Mouse (Mus musculus): ENCODE data around the gene Cfap157. TPM values are rescaled to one million over a fixed set of nuclear protein-coding genes. Genes with fewer than 3 reads are reported as not detected.

Cfap157 gene
- polyA plus RNA-seq, 1 experiment from 2014 or later, result not detected

DNA sequence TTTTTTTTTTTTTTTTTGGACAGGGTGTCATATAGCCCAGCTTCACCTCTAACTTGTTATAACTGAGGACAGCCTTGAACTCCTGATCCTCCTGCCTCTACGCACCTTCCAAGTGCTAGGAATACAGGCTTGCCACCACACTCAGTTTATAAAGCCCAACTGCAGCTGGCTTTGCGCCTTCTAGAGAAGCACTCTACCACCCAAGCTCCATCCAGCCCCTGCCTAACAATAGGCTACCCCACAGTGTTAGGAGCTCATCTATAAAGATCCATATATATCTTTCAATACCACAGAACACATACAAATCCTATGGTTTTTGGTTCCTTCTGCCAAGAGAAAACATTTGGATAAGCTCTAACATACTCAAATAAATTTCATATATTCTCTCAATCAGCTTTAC, 32.3 kb upstream of the Cfap157 start:
- H3K4me3 ChIP-seq (ENCODE audit: low read depth, low read length), result no peak overlapping the region
- no peaks in the 10 kb centered on the region for H3K4me1 ChIP-seq (ENCODE audit: insufficient read depth)
- ATAC-seq (no peak), DNase-seq (no peak)
- no peaks in the 10 kb centered on the region for H3K27me3 ChIP-seq (ENCODE audit: insufficient read depth, low read length)
- H3K27ac ChIP-seq (ENCODE audit: low read depth), result no peak overlapping the region
- TF ChIP-seq CTCF (IDR thresholded peaks at IDR 0.05; ENCODE audit: low read depth), result no peak
- no peak for TF ChIP-seq EP300 (IDR thresholded peaks at IDR 0.05; ENCODE audit: low read depth)
- 92% methylated on average over 2 of the region's 2 CpGs for WGBS (ENCODE audit: insufficient replicate concordance)
- H3K4me2 ChIP-seq (ENCODE audit: low read depth, low read length), result no peak overlapping the region
- 0 out of 2 replicates have a peak, but pooled peaks cover 3% of the 10 kb centered on the region for H3K36me3 ChIP-seq (replicated peaks; ENCODE audit: insufficient read depth, low read length)
- H3K9me3 ChIP-seq (ENCODE audit: low read length), result no peaks in the 10 kb centered on the region
- H3K9ac ChIP-seq (replicated peaks), result no peak overlapping the region

DNA sequence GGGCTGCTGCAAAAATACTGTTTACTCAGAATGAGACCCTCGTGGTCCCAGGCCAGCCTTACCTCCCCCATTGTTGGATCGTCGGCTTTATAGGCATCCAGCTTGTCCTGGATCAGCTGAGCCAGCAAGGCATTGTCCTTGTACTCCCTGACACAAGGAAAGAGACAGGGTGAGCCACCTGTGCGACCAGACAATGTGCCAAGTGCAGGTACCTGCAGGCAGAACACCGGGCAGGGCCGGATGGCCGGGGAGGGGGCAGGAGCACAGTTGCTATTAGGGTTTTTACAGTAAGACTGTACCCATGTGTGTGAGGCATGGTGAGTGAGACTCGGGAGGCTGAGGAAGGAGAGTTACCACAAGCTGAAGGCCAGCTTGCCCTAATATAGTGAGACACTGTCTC, 27.7 kb upstream of the Cfap157 start:
- Histone ChIP-seq H3K9me3 (ENCODE audit: low read length) (no peaks in the 10 kb centered on the region), H3K27ac (ENCODE audit: low read depth) (no peak overlapping the region), H3K27me3 (ENCODE audit: insufficient read depth, low read length) (no peaks in the 10 kb centered on the region), H3K4me1 (ENCODE audit: insufficient read depth) (no peaks in the 10 kb centered on the region), H3K9ac (replicated peaks) (no peak overlapping the region), H3K36me3 (replicated peaks; ENCODE audit: insufficient read depth, low read length) (0 out of 2 replicates have a peak, but pooled peaks cover 3% of the 10 kb centered on the region), H3K4me2 (ENCODE audit: low read depth, low read length) (no peak overlapping the region), H3K4me3 (ENCODE audit: low read depth, low read length) (no peak overlapping the region)
- 77% methylated on average over 8 of the region's 8 CpGs for WGBS (ENCODE audit: insufficient replicate concordance)
- TF ChIP-seq CTCF (IDR thresholded peaks at IDR 0.05; ENCODE audit: low read depth) (no peak), EP300 (IDR thresholded peaks at IDR 0.05; ENCODE audit: low read depth) (no peak)
- no peak for ATAC-seq
- no peak for DNase-seq

DNA sequence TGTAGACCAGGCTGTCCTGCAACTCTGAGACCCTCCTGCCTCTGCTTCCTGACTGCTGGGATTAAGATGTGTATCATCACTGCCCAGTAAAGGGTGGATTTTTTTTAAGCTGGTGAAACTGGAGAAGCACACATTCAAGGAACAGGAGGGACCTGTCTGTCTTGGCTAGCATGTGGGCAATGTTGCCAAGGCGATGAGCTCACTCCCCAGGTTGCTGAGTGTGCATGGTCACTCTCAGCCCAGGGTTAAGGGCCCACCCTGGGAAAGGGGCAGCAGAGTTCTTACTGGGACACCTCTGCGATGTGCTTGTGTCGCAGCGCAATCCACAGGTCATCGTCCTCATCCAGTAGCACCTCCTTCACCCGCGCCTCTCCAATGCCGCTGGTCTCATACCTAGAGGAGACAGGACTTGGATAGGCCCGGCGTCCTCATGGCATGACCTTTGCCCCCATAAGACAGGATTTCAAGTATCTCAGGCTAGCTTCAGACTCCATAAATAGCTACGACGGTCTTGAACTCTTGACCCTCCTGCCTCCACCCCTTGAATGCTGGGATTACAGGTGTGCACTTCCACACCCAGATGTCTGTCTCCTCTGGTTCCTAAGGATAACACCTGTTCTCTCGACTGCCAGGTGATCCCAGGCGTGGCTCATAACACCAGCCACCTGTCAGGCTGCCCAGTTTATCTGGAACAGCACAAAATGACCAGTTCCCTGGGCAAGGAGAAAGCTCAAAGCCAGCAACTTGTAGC, 24.8 kb upstream of the Cfap157 start:
- 86% methylated on average over 14 of the region's 14 CpGs for WGBS (ENCODE audit: insufficient replicate concordance)
- H3K4me3 ChIP-seq (ENCODE audit: low read depth, low read length), result no peak overlapping the region
- no peaks in the 10 kb centered on the region for H3K36me3 ChIP-seq (replicated peaks; ENCODE audit: insufficient read depth, low read length)
- no peaks in the 10 kb centered on the region for H3K27me3 ChIP-seq (ENCODE audit: insufficient read depth, low read length)
- TF ChIP-seq CTCF (IDR thresholded peaks at IDR 0.05; ENCODE audit: low read depth) (no peak), EP300 (IDR thresholded peaks at IDR 0.05; ENCODE audit: low read depth) (no peak)
- ATAC-seq, result no peak
- no peaks in the 10 kb centered on the region for H3K9me3 ChIP-seq (ENCODE audit: low read length)
- H3K27ac ChIP-seq (ENCODE audit: low read depth), result no peak overlapping the region
- no peak overlapping the region for H3K4me2 ChIP-seq (ENCODE audit: low read depth, low read length)
- no peak overlapping the region for H3K9ac ChIP-seq (replicated peaks)
- DNase-seq, result no peak
- no peaks in the 10 kb centered on the region for H3K4me1 ChIP-seq (ENCODE audit: insufficient read depth)

DNA sequence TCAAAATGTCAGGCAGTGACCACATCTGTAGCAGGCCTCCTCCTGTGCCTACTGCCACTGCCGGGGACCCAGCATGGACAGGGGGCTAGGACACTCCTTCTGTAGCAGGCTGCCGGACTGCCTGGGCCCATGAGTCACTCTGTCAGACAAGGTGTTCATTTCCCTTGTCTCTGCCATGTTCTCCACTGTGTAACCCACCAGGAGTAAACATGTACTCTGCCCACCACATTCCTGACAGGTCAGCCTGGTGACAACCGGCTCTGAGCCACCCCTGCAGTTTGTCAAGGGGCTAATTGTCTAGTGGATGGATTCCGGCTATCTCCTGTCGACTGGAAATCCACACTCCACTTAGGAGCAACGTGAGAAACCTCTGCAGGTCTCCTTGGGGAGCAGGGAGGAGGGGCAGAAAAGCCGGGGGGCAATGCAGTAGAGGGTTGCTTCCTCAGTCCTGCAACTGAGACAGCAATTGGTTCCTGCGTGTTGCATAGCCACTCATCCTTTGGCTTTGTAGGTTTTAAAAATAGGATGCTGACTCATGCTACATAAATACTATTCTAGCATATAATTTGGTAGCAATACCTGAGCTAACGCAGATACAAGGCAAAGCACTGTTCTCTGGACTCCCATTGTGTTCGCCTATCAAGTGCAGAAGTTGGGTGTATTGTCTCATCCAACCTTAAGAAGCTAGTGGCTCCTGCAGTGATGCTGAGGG, 14.2 kb upstream of the Cfap157 start:
- Histone ChIP-seq H3K36me3 (replicated peaks; ENCODE audit: insufficient read depth, low read length) (peaks cover 2% of the 10 kb centered on the region; the same call in 1 of the 2 replicates), H3K9ac (replicated peaks) (no peak overlapping the region), H3K27me3 (ENCODE audit: insufficient read depth, low read length) (no peaks in the 10 kb centered on the region), H3K9me3 (ENCODE audit: low read length) (no peaks in the 10 kb centered on the region), H3K4me1 (ENCODE audit: insufficient read depth) (no peaks in the 10 kb centered on the region), H3K27ac (ENCODE audit: low read depth) (no peak overlapping the region), H3K4me2 (ENCODE audit: low read depth, low read length) (no peak overlapping the region), H3K4me3 (ENCODE audit: low read depth, low read length) (no peak overlapping the region)
- no peak for DNase-seq
- TF ChIP-seq CTCF (IDR thresholded peaks at IDR 0.05; ENCODE audit: low read depth), result no peak
- no peak for TF ChIP-seq EP300 (IDR thresholded peaks at IDR 0.05; ENCODE audit: low read depth)
- ATAC-seq, result no peak
- 60% methylated on average over 10 of the region's 10 CpGs for WGBS (ENCODE audit: insufficient replicate concordance)

DNA sequence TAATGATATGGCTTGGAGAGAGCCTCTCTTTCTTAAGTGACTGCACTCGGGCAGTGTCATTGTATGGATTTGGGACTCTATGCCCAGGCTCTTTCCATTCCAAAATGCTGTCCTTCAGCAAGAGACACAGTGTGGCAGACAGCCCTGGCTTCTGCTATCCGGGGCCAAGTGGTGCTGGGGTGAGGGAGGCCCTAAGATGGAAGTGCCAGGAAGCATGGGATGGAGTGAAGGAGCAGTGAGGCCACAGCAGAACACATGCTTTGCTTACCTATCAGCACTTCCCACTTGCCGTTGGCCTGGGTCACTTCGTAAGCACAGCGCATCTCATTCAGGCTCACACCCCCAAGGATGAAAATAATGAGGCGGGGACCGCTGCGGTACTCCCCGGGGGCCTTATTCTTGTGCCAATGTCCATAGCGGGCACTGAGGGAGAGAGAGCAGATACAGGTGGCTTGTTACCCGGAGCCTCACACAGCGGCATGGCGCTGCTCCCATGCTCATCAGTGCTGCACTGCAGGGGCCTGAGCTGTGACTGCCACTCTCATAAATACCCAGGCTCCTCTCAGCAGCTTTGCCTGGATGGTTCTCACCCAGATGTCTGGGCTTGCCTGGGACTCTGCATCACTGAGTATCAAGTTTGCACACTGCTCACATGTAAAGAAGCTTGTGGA, 11.7 kb upstream of the Cfap157 start:
- no peak overlapping the region for H3K4me2 ChIP-seq (ENCODE audit: low read depth, low read length)
- TF ChIP-seq EP300 (IDR thresholded peaks at IDR 0.05; ENCODE audit: low read depth) (no peak), CTCF (IDR thresholded peaks at IDR 0.05; ENCODE audit: low read depth) (no peak)
- H3K36me3 ChIP-seq (replicated peaks; ENCODE audit: insufficient read depth, low read length), result peaks cover 2% of the 10 kb centered on the region; the same call in 1 of the 2 replicates
- no peaks in the 10 kb centered on the region for H3K27me3 ChIP-seq (ENCODE audit: insufficient read depth, low read length)
- no peak overlapping the region for H3K9ac ChIP-seq (replicated peaks)
- no peaks in the 10 kb centered on the region for H3K4me1 ChIP-seq (ENCODE audit: insufficient read depth)
- DNase-seq, result no peak
- H3K27ac ChIP-seq (ENCODE audit: low read depth), result no peak overlapping the region
- ATAC-seq, result no peak
- no peak overlapping the region for H3K4me3 ChIP-seq (ENCODE audit: low read depth, low read length)
- H3K9me3 ChIP-seq (ENCODE audit: low read length), result no peaks in the 10 kb centered on the region
- 88% methylated on average over 13 of the region's 13 CpGs for WGBS (ENCODE audit: insufficient replicate concordance)

DNA sequence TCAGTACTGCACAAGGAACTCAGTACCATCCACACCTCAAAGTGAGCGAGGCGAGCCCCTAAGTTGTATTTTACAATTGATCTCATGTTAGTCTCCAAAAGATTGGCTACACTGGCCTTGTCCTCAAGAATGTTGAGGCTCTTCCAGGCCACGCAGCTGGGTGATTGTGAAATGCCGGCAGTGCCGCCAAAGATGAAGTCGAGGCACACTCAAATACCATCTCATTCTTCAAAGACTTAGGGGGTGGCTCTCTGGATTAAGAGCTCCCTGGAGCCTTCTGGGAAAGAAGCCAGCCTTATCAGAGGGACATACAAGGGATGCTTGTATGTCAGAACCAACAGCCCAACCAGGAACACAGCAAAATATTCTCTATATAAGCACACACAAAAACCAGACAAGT, 7.1 kb upstream of the Cfap157 start:
- DNase-seq (no peak), ATAC-seq (no peak)
- TF ChIP-seq EP300 (IDR thresholded peaks at IDR 0.05; ENCODE audit: low read depth) (no peak), CTCF (IDR thresholded peaks at IDR 0.05; ENCODE audit: low read depth) (no peak)
- H3K4me3 ChIP-seq (ENCODE audit: low read depth, low read length), result no peak overlapping the region
- H3K36me3 ChIP-seq (replicated peaks; ENCODE audit: insufficient read depth, low read length), result no peaks in the 10 kb centered on the region
- no peak overlapping the region for H3K27ac ChIP-seq (ENCODE audit: low read depth)
- no peaks in the 10 kb centered on the region for H3K4me1 ChIP-seq (ENCODE audit: insufficient read depth)
- 69% methylated on average over 6 of the region's 6 CpGs for WGBS (ENCODE audit: insufficient replicate concordance)
- no peaks in the 10 kb centered on the region for H3K9me3 ChIP-seq (ENCODE audit: low read length)
- H3K9ac ChIP-seq (replicated peaks), result no peak overlapping the region
- H3K4me2 ChIP-seq (ENCODE audit: low read depth, low read length), result no peak overlapping the region
- no peaks in the 10 kb centered on the region for H3K27me3 ChIP-seq (ENCODE audit: insufficient read depth, low read length)

Data from liver, postnatal 0 days (tissue).